Mouse (Mus musculus): Measurements from ENCODE around the gene Mc1r. TPM values are rescaled to one million over a fixed set of nuclear protein-coding genes. Genes with fewer than 3 reads are reported as not detected.
"Not testable (repeated sequence)": the region's sequence is repeated elsewhere in the genome, so short reads cannot be mapped to it uniquely, and the experiment has no call there.

Gene Mc1r
- polyA plus RNA-seq, 1 experiment: 0.15 TPM

DNA sequence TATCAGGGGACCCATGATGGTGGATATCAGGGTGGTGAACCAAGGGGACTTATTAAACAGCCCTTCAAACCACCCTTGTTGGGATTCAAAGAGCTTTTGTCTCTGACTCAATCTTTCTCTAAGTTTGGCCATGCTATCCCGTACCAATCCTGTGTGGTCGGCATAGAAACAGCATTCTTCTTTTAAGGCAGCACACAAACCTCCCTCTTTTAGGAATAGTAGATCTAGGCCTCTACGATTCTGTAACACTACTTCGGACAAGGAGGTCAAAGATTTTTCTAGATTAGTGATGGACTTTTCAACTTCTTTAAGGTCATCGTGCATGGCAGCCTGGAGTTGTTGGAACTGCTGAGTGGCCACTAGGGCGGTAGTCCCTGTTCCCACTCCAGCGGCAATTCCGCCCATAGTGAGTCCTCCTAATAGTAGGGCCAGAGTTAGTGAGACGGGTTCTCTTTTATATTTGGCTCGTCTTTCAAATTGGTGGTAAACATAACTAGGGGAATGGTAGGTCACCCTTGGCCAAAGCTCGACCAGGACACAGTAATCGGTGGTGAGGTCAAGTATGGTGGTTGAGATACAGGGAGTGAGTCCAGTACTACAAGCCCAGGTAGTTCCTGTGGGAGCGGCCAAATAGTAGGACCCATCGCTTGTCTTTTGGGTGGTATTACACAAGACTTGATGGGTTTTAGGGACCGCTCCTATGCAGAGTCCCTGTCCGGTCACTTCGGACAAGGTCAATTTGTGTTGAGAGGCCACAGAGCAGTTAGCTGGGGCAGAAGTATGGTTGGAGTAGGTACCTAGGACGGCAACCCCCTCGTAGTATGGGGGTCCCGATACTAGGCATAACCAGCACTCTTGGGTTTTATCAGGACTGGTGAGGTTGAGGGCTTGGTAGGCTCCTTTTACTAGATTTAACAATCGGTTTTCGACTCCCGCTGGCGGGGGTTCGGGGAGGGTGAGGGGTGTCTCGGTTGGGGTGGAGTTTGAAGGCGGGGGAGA, 19.9 kb downstream of the Mc1r start:
- H3K36me3 ChIP-seq (ENCODE audit: control insufficient read depth, insufficient read depth, low read length): no peaks in the 10 kb centered on the region
- H3K27ac ChIP-seq (ENCODE audit: control insufficient read depth, insufficient read depth, low read depth, low read length): no peak overlapping the region
- no peaks in the 10 kb centered on the region for H3K27me3 ChIP-seq (ENCODE audit: control insufficient read depth, insufficient read depth, low read length)
- no peak overlapping the region for H3K4me3 ChIP-seq (ENCODE audit: control insufficient read depth, low read depth, low read length)
- no peaks in the 10 kb centered on the region for H3K4me1 ChIP-seq (ENCODE audit: control insufficient read depth, insufficient read depth, low read length)
- TF ChIP-seq CTCF (IDR thresholded peaks at IDR 0.05; ENCODE audit: control insufficient read depth, insufficient read depth, insufficient replicate concordance, low read depth, low read length) (no peak), POLR2A (IDR thresholded peaks at IDR 0.05; ENCODE audit: control insufficient read depth, low read depth, low read length) (no peak)

GRCm38 (mm10) chr8:123427639-123428275, 20.9 kb downstream of the Mc1r start:
- TF ChIP-seq CTCF (IDR thresholded peaks at IDR 0.05; ENCODE audit: control insufficient read depth, insufficient read depth, insufficient replicate concordance, low read depth, low read length): no peak
- no peak for TF ChIP-seq POLR2A (IDR thresholded peaks at IDR 0.05; ENCODE audit: control insufficient read depth, low read depth, low read length)
- Histone ChIP-seq H3K4me3 (ENCODE audit: control insufficient read depth, low read depth, low read length) (no peak overlapping the region), H3K27me3 (ENCODE audit: control insufficient read depth, insufficient read depth, low read length) (no peaks in the 10 kb centered on the region), H3K27ac (ENCODE audit: control insufficient read depth, insufficient read depth, low read depth, low read length) (no peak overlapping the region), H3K4me1 (ENCODE audit: control insufficient read depth, insufficient read depth, low read length) (no peaks in the 10 kb centered on the region), H3K36me3 (ENCODE audit: control insufficient read depth, insufficient read depth, low read length) (no peaks in the 10 kb centered on the region)

DNA sequence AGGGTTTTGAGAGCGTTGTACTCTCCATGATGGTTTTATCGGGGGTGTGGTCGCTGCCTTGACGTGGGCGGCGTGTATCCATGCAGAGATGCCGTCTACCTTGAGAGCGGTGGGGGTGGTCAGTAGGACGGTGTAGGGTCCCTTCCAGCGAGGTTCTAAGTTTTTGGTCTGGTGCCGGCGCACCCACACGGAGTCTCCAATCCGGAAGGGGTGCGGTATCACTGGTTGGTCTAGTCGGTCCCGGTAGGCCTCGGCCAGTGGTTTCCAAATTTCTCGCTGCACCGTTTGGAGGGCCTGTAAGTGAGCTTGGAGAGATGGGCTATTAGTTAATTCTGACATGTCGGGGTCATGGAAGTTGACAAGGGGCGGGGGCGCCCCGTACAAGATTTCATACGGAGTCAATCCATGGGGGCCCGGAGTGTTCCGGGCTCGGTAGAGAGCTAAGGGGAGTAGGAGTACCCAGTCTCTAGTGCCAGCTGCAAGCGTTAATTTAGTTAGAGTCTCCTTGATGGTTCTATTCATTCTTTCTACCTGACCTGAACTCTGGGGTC, 21.5 kb downstream of the Mc1r start:
- Histone ChIP-seq H3K27me3 (ENCODE audit: control insufficient read depth, insufficient read depth, low read length) (no peaks in the 10 kb centered on the region), H3K27ac (ENCODE audit: control insufficient read depth, insufficient read depth, low read depth, low read length) (no peak overlapping the region), H3K36me3 (ENCODE audit: control insufficient read depth, insufficient read depth, low read length) (no peaks in the 10 kb centered on the region), H3K4me1 (ENCODE audit: control insufficient read depth, insufficient read depth, low read length) (no peaks in the 10 kb centered on the region), H3K4me3 (ENCODE audit: control insufficient read depth, low read depth, low read length) (no peak overlapping the region)
- TF ChIP-seq CTCF (IDR thresholded peaks at IDR 0.05; ENCODE audit: control insufficient read depth, insufficient read depth, insufficient replicate concordance, low read depth, low read length) (no peak), POLR2A (IDR thresholded peaks at IDR 0.05; ENCODE audit: control insufficient read depth, low read depth, low read length) (no peak)

- no peak for TF ChIP-seq POLR2A (IDR thresholded peaks at IDR 0.05; ENCODE audit: control insufficient read depth, low read depth, low read length)
- no peak for TF ChIP-seq CTCF (IDR thresholded peaks at IDR 0.05; ENCODE audit: control insufficient read depth, insufficient read depth, insufficient replicate concordance, low read depth, low read length)
Measured at GRCm38 (mm10) chr8:123428939-123429721, 22.2 kb downstream of the Mc1r start.

DNA sequence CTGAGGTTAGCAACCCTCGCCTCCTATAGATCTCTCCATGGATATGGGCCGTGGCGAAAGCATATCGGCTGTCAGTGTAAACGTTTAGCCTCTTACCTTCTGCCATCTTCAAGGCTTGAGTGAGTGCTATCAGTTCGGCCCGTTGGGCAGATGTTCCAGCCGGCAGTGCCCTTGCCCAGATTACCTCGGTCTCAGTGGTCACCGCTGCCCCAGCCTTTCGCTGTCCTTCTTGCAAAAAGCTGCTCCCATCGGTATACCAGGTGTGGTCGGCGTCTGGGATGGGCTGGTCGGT, 22.8 kb downstream of the Mc1r start:
- H3K4me3 ChIP-seq (ENCODE audit: control insufficient read depth, low read depth, low read length); H3K4me1 ChIP-seq (ENCODE audit: control insufficient read depth, insufficient read depth, low read length); H3K36me3 ChIP-seq (ENCODE audit: control insufficient read depth, insufficient read depth, low read length); H3K27me3 ChIP-seq (ENCODE audit: control insufficient read depth, insufficient read depth, low read length); H3K27ac ChIP-seq (ENCODE audit: control insufficient read depth, insufficient read depth, low read depth, low read length): not testable (repeated sequence)

More at GRCm38 (mm10) chr8:123428939-123429721, 22.2 kb downstream of the Mc1r start:
- Histone ChIP-seq H3K36me3 (ENCODE audit: control insufficient read depth, insufficient read depth, low read length) (no peaks in the 10 kb centered on the region), H3K4me1 (ENCODE audit: control insufficient read depth, insufficient read depth, low read length) (no peaks in the 10 kb centered on the region), H3K4me3 (ENCODE audit: control insufficient read depth, low read depth, low read length) (no peak overlapping the region), H3K27ac (ENCODE audit: control insufficient read depth, insufficient read depth, low read depth, low read length) (no peak overlapping the region), H3K27me3 (ENCODE audit: control insufficient read depth, insufficient read depth, low read length) (no peaks in the 10 kb centered on the region)

GRCm38 (mm10) chr8:123430936-123431335, 24.0 kb downstream of the Mc1r start:
- not testable (repeated sequence) for H3K4me1 ChIP-seq (ENCODE audit: control insufficient read depth, insufficient read depth, low read length); H3K27me3 ChIP-seq (ENCODE audit: control insufficient read depth, insufficient read depth, low read length); H3K36me3 ChIP-seq (ENCODE audit: control insufficient read depth, insufficient read depth, low read length); H3K4me3 ChIP-seq (ENCODE audit: control insufficient read depth, low read depth, low read length); H3K27ac ChIP-seq (ENCODE audit: control insufficient read depth, insufficient read depth, low read depth, low read length)

All from testis, adult 2 months (tissue).